Mouse (Mus musculus) kidney, embryonic 15.5 days (tissue): ENCODE results near the gene Sult2b1. TPM values are rescaled to one million over a fixed set of nuclear protein-coding genes. Genes with fewer than 3 reads are reported as not detected.
A peak's percentile ranks its signal among the peaks of the same experiment; 100 is the strongest.

Experiments used
- ATAC-seq: fragments of 200-750 bp; cut with Nextera tagmentation; replicated peaks from 2 replicates; pipeline ENCODE4 v1.8.0; 2017; ENCODE audit warnings: moderate TSS enrichment; ENCODE audit not compliant: low FRiP score
- H3K27ac ChIP-seq: fragments of 300-500 bp; sonication (generic); 2 replicates; pipeline ENCODE4 v1.5.1; 2015; ENCODE audit warnings: mild to moderate bottlenecking, inconsistent platforms
- H3K27me3 ChIP-seq: fragments of 300-500 bp; sonication (generic); 2 replicates; pipeline ENCODE4 v1.6.1; 2015; ENCODE audit warnings: inconsistent platforms
- H3K36me3 ChIP-seq: fragments of 300-500 bp; sonication (generic); 2 replicates; pipeline ENCODE4 v1.6.1; 2015; ENCODE audit warnings: inconsistent platforms
- H3K4me1 ChIP-seq: fragments of 300-500 bp; sonication (generic); 2 replicates; pipeline ENCODE4 v1.6.1; 2015; ENCODE audit warnings: inconsistent platforms
- H3K4me2 ChIP-seq: fragments of 300-500 bp; sonication (generic); 2 replicates; pipeline ENCODE4 v1.6.1; 2015; ENCODE audit warnings: moderate library complexity, mild to moderate bottlenecking, inconsistent platforms
- H3K4me3 ChIP-seq: fragments of 300-500 bp; sonication (generic); replicated peaks from 2 replicates; pipeline ENCODE4 v1.5.1; 2015; ENCODE audit warnings: mild to moderate bottlenecking, inconsistent platforms
- H3K9ac ChIP-seq: fragments of 300-500 bp; sonication (generic); 2 replicates; pipeline ENCODE4 v1.6.1; 2015; ENCODE audit warnings: mild to moderate bottlenecking, inconsistent platforms
- H3K9me3 ChIP-seq: fragments of 300-500 bp; sonication (generic); replicated peaks from 2 replicates; pipeline ENCODE4 v1.6.1; 2016; ENCODE audit warnings: inconsistent platforms
- WGBS: fragments of 180-500 bp; shearing (Covaris S2); methylation state at CpG from one replicate; pipeline ENCODE4 v1.1.7; 2015; ENCODE audit warnings: mixed read lengths; 5-methylcytosine and 5-hydroxymethylcytosine counted together
- polyA plus RNA-seq: library from polyadenylated mRNA; unstranded; fragments of >200 nt; fragmentation: Nextera tagmentation; extraction: Ambion mirVana; gene quantifications from 2 replicates; pipeline ENCODE4 v1.2.1, GENCODE M21; 2015

Gene Sult2b1
- polyA plus RNA-seq, 1 experiment from 2014 or later: 2.8 TPM

- no peak overlapping the region for H3K9ac ChIP-seq
- WGBS: 6% methylated on average over 9 of the region's 9 CpGs
- H3K27ac ChIP-seq: no peak overlapping the region
- H3K36me3 ChIP-seq: no peaks in the 10 kb centered on the region
- H3K4me3 ChIP-seq: no peak overlapping the region
- H3K4me1 ChIP-seq: peaks cover 10% of the 10 kb centered on the region
- H3K9me3 ChIP-seq: no peaks in the 10 kb centered on the region
- no peaks in the 10 kb centered on the region for H3K27me3 ChIP-seq
- H3K4me2 ChIP-seq: no peak overlapping the region
- peak; percentile 76 for ATAC-seq
Measured at GRCm38 (mm10) chr7:45739162-45739763, 45.2 kb downstream of the Sult2b1 start.

DNA sequence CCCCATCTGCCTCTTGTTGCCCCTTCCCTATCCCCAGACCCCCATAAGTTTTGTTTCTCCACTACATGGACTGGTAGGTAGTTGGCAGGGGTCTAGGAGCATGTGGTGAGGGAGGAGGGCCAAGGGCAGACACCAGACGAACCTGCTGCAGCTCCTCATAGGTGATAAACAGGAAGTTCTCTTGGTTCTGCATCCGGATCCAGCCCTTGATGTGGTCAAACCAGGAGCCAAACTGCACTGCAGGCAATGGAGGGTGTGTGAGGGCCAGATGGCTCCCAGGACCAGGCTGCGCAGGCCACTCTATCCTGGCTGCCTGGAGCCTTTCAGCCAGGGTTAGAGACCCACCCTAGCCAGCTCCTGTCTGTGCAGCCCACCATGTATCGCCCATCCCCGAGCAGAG lies 51.0 kb downstream of the Sult2b1 start:
- 71% methylated on average over 5 of the region's 5 CpGs for WGBS
- Histone ChIP-seq H3K27me3 (no peaks in the 10 kb centered on the region), H3K27ac (no peak overlapping the region), H3K9ac (no peak overlapping the region), H3K9me3 (no peaks in the 10 kb centered on the region), H3K36me3 (peaks cover 11% of the 10 kb centered on the region), H3K4me1 (peaks cover 11% of the 10 kb centered on the region), H3K4me2 (no peak overlapping the region), H3K4me3 (no peak overlapping the region)
- no peak for ATAC-seq

DNA sequence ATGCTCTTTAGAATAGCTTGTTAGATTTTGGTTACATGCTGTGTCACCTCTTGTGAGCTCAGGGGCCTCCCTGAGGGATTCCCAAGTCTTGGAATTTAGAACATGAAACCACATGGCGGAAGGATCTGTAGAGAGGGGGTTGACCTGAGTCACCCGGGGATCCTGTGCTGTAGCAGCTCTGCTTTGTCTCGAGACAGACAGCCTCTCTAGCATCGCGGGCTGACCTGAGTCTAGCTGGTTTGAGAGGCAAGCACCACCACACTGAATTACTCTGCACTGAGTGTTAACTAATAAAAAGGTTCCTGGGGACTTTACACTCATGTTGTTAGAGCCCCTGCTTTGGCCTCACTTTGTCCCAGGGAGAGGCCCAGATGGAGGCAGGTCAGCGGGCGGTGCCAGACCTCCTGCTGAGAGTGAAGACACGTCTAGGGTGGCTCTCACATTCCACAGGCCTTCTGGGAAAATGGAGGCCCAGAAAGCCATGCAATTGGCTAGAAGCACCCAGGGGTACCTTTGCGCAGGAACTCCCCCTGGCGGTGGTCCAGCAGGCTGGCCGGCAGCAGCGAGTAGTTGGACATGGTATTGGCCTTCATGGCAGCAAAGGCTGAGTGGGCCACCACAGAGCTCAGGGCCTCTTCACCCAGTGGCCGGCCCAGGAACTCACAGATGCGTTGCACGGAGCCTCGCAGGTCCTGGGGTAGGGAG lies 53.6 kb downstream of the Sult2b1 start:
- 18% methylated on average over 16 of the region's 16 CpGs for WGBS
- no peak overlapping the region for H3K9ac ChIP-seq
- no peak overlapping the region for H3K4me2 ChIP-seq
- peaks cover 34% of the 10 kb centered on the region for H3K36me3 ChIP-seq
- no peaks in the 10 kb centered on the region for H3K27me3 ChIP-seq
- no peak overlapping the region for H3K4me3 ChIP-seq
- ATAC-seq: peak; percentile 68
- no peaks in the 10 kb centered on the region for H3K9me3 ChIP-seq
- peaks cover 11% of the 10 kb centered on the region for H3K4me1 ChIP-seq
- peak overlapping the region; percentile 64 for H3K27ac ChIP-seq

DNA sequence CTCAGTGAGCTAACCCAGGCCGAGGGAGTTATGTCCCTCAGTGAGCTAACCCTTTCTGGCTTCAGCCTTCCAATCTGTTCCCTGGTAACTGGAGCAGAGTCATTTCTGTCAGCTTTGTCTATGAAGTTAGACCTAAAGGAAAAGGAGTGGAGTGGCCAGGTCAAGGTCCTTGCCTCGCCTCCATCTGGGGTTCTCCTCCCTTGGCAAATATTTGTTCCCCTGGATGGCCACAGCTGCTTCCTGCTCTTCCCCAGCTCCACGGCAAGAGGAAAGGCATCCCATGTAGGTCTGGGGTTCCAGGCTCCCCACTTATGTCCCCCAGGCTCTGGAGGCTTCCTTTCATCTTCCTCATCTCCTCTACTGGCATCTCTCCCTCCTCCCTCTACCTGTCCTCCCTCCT lies 56.8 kb downstream of the Sult2b1 start:
- no peak overlapping the region for H3K4me2 ChIP-seq
- ATAC-seq: no peak
- H3K27me3 ChIP-seq: no peaks in the 10 kb centered on the region
- WGBS: 88% methylated on average over 3 of the region's 3 CpGs
- no peak overlapping the region for H3K27ac ChIP-seq
- peaks cover 11% of the 10 kb centered on the region for H3K4me1 ChIP-seq
- no peak overlapping the region for H3K4me3 ChIP-seq
- no peaks in the 10 kb centered on the region for H3K9me3 ChIP-seq
- peaks cover 66% of the 10 kb centered on the region for H3K36me3 ChIP-seq
- no peak overlapping the region for H3K9ac ChIP-seq

DNA sequence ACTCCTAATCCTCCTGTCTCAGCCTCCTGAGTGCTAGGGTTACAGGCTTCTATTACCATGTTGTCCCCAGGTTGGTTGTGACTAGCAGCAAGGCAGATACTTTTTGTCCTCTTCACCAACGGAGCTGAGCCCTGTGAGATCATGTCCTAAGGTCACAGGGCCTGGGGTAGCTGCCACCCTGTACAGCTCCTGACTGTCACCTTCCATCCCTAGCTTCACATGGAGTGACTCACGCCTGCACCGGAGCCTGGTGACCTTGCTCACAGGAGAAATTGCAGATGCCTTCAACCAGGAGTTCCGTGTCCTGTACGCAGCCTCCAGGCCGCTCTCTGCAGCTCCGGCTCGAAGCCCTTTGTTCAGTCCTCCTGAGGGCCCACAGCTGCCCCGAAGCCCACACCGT lies 58.0 kb downstream of the Sult2b1 start:
- H3K4me2 ChIP-seq: no peak overlapping the region
- H3K4me1 ChIP-seq: peaks cover 16% of the 10 kb centered on the region
- no peak overlapping the region for H3K9ac ChIP-seq
- H3K27me3 ChIP-seq: no peaks in the 10 kb centered on the region
- 90% methylated on average over 10 of the region's 10 CpGs for WGBS
- no peak overlapping the region for H3K4me3 ChIP-seq
- no peaks in the 10 kb centered on the region for H3K9me3 ChIP-seq
- H3K27ac ChIP-seq: no peak overlapping the region
- no peak for ATAC-seq
- peaks cover 78% of the 10 kb centered on the region for H3K36me3 ChIP-seq

- WGBS: 93% methylated on average over 11 of the region's 11 CpGs
- H3K27me3 ChIP-seq: no peaks in the 10 kb centered on the region
- no peak within 1 kb of the TSS for H3K9ac ChIP-seq
- H3K4me3 ChIP-seq: no peak within 1 kb of the TSS
- peaks cover 14% of the 10 kb centered on the region for H3K4me1 ChIP-seq
- H3K27ac ChIP-seq: no peak within 1 kb of the TSS
- no peak for ATAC-seq
- H3K36me3 ChIP-seq: peaks cover 85% of the 10 kb centered on the region
- no peak within 1 kb of the TSS for H3K4me2 ChIP-seq
- no peaks in the 10 kb centered on the region for H3K9me3 ChIP-seq
Measured at GRCm38 (mm10) chr7:45725713-45726112, 58.8 kb downstream of the Sult2b1 start, which contains the start of gene Spaca4. Spaca4 (minus strand) TSS chr7:45725813.

GRCm38 (mm10) chr7:45725151-45725550 lies 59.3 kb downstream of the Sult2b1 start:
- H3K27ac ChIP-seq: no peak overlapping the region
- no peaks in the 10 kb centered on the region for H3K27me3 ChIP-seq
- no peak overlapping the region for H3K9ac ChIP-seq
- H3K4me3 ChIP-seq: no peak overlapping the region
- no peaks in the 10 kb centered on the region for H3K9me3 ChIP-seq
- ATAC-seq: no peak
- 92% methylated on average over 9 of the region's 9 CpGs for WGBS
- peaks cover 91% of the 10 kb centered on the region for H3K36me3 ChIP-seq
- peaks cover 15% of the 10 kb centered on the region for H3K4me1 ChIP-seq
- H3K4me2 ChIP-seq: no peak overlapping the region

GRCm38 (mm10) chr7:45723781-45724180 lies 60.7 kb downstream of the Sult2b1 start:
- ATAC-seq: no peak

GRCm38 (mm10) chr7:45723301-45723700 lies 61.2 kb downstream of the Sult2b1 start:
- Histone ChIP-seq H3K36me3 (peaks cover 88% of the 10 kb centered on the region), H3K9ac (no peak overlapping the region), H3K9me3 (no peaks in the 10 kb centered on the region), H3K27me3 (no peaks in the 10 kb centered on the region), H3K4me1 (peaks cover 30% of the 10 kb centered on the region), H3K4me2 (no peak overlapping the region), H3K4me3 (no peak overlapping the region), H3K27ac (no peak overlapping the region)
- 91% methylated on average over 4 of the region's 4 CpGs for WGBS
- no peak for ATAC-seq

More at GRCm38 (mm10) chr7:45723781-45724180, 60.7 kb downstream of the Sult2b1 start:
- no peak overlapping the region for H3K4me3 ChIP-seq
- no peak overlapping the region for H3K9ac ChIP-seq
- H3K9me3 ChIP-seq: no peaks in the 10 kb centered on the region
- peaks cover 93% of the 10 kb centered on the region for H3K36me3 ChIP-seq
- no peaks in the 10 kb centered on the region for H3K27me3 ChIP-seq
- H3K27ac ChIP-seq: no peak overlapping the region
- WGBS: 87% methylated on average over 14 of the region's 14 CpGs
- H3K4me1 ChIP-seq: peaks cover 29% of the 10 kb centered on the region
- H3K4me2 ChIP-seq: no peak overlapping the region

- Histone ChIP-seq H3K9me3 (no peaks in the 10 kb centered on the region), H3K9ac (no peak overlapping the region), H3K4me1 (peaks cover 30% of the 10 kb centered on the region), H3K27me3 (no peaks in the 10 kb centered on the region), H3K27ac (no peak overlapping the region), H3K36me3 (peaks cover 82% of the 10 kb centered on the region), H3K4me2 (no peak overlapping the region), H3K4me3 (no peak overlapping the region)
- 59% methylated on average over 13 of the region's 13 CpGs for WGBS
- no peak for ATAC-seq
Measured at GRCm38 (mm10) chr7:45722348-45722713, 62.1 kb downstream of the Sult2b1 start.

DNA sequence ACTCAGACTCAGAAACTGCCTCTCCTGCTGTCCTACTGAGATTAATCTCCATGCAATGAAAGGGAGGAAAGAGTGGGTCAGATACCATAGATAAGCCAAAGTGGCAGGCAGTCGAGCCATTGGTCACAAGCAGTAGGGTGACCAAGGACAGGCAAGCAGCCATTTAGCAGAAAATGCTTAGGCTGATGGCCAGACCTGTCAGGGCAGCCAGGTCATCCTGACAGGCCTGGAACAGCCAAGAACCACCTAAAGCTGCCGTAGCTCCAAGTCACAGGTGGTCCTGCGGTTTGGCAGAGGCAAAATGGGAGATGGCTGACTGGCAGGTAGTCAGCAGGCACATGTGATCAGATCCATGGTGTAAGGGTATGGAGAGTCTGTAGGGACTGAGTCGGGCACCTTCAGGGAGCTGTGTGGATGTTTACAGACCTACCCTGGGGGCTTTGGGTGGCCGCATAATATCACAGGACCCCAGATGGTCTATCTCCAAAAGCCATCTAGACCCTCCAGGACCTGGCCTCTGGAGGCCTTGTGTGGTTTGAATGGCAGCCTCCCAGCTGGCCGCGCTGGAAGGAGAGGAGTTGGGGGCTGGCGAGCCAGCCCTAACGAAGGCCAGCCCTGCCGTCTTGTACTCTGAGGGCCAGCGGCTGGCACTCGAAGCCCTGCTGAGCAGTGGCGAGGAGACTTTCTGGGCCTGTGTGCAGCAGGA lies 62.7 kb downstream of the Sult2b1 start:
- H3K4me1 ChIP-seq: peaks cover 34% of the 10 kb centered on the region
- no peak overlapping the region for H3K4me2 ChIP-seq
- H3K9ac ChIP-seq: 0 out of 2 replicates have a peak overlapping the region, but pooled peaks have one; percentile 7
- whole genome bisulfite sequencing: 59% methylated on average over 13 of the region's 13 CpGs
- H3K36me3 ChIP-seq: peaks cover 77% of the 10 kb centered on the region
- no peak overlapping the region for H3K4me3 ChIP-seq
- H3K27me3 ChIP-seq: no peaks in the 10 kb centered on the region
- no peaks in the 10 kb centered on the region for H3K9me3 ChIP-seq
- no peak for ATAC-seq
- H3K27ac ChIP-seq: no peak overlapping the region

GRCm38 (mm10) chr7:45721234-45721571 lies 63.3 kb downstream of the Sult2b1 start:
- 82% methylated on average over 7 of the region's 7 CpGs for WGBS
- H3K27ac ChIP-seq: no peak overlapping the region
- no peak overlapping the region for H3K4me3 ChIP-seq
- H3K9ac ChIP-seq: no peak overlapping the region
- peaks cover 71% of the 10 kb centered on the region for H3K36me3 ChIP-seq
- H3K4me1 ChIP-seq: peaks cover 40% of the 10 kb centered on the region
- H3K9me3 ChIP-seq: no peaks in the 10 kb centered on the region
- no peak for ATAC-seq
- H3K4me2 ChIP-seq: no peak overlapping the region
- no peaks in the 10 kb centered on the region for H3K27me3 ChIP-seq
